Mouse (Mus musculus) macrophage (primary cell): Measurements from ENCODE around the gene Gm3033. TPM values are rescaled to one million over a fixed set of nuclear protein-coding genes. Genes with fewer than 3 reads are reported as not detected.
"Not testable (repeated sequence)": the region's sequence is repeated elsewhere in the genome, so short reads cannot be mapped to it uniquely, and the experiment has no call there.

ENCODE experiments used
- H3K27ac ChIP-seq: fragments of 350-480 bp; formaldehyde crosslinking; 2 replicates; pipeline ENCODE4 v1.9.0; 2021
- H3K36me3 ChIP-seq: fragments of 350-480 bp; formaldehyde crosslinking; 2 replicates; pipeline ENCODE4 v1.9.0; 2021; ENCODE audit errors: inconsistent target
- H3K4me3 ChIP-seq: fragments of 350-480 bp; formaldehyde crosslinking; 2 replicates; pipeline ENCODE4 v1.9.0; 2021; ENCODE audit errors: inconsistent target
- H3K79me2 ChIP-seq: fragments of 350-480 bp; formaldehyde crosslinking; 2 replicates; pipeline ENCODE4 v1.9.0; 2021; ENCODE audit errors: inconsistent target
- WGBS: methylation state at CpG from one replicate; pipeline ENCODE4 v1.1.7; 2026; ENCODE audit warnings: inconsistent platforms; ENCODE audit not compliant: missing documents; 5-methylcytosine and 5-hydroxymethylcytosine counted together
- polyA plus RNA-seq: library from polyadenylated mRNA; stranded (reverse); fragments of 250-400 nt; gene quantifications from 3 replicates; pipeline ENCODE4 v1.2.4, GENCODE M21; 2018; ENCODE audit warnings: inconsistent platforms
- total RNA-seq, 78 experiments: library from RNA; depleted of rRNA; stranded (reverse); fragments of 250-400 nt; gene quantifications; 1 replicate in 9 of 78; 2 replicates in 24 of 78; 3 replicates in 43 of 78; 4 replicates in 2 of 78; pipeline ENCODE4 v1.2.4; 2018; ENCODE audit warnings: inconsistent platforms in 56 of 78

Gene Gm3033
- total RNA-seq (2018; cell fraction: chromatin; rRNA removed) = not detected
- total RNA-seq (2018; cell fraction: cytosol; rRNA removed) = not detected
- total RNA-seq (2018; cell fraction: nucleus; rRNA removed) = not detected
- polyA plus RNA-seq = not detected in 3 replicates

- H3K36me3 ChIP-seq, H3K79me2 ChIP-seq, H3K4me3 ChIP-seq, H3K27ac ChIP-seq: not testable (repeated sequence)
- WGBS = no CpG with 5 or more reads among the region's 2 CpGs
Observed at GRCm38 (mm10) chr14:3845945-3846344, at the start of gene Gm3033. TSS of gene Gm3033 (plus strand) at chr14:3846245.

- H3K4me3 ChIP-seq, H3K27ac ChIP-seq, H3K79me2 ChIP-seq, H3K36me3 ChIP-seq: not testable (repeated sequence)
- no CpG with 5 or more reads among the region's 31 CpGs for WGBS
Observed at GRCm38 (mm10) chr14:3809774-3810173, 36.3 kb upstream of the Gm3033 start, which contains the start of gene Gm3002. TSS of gene Gm3002 (plus strand) at chr14:3810074.

DNA sequence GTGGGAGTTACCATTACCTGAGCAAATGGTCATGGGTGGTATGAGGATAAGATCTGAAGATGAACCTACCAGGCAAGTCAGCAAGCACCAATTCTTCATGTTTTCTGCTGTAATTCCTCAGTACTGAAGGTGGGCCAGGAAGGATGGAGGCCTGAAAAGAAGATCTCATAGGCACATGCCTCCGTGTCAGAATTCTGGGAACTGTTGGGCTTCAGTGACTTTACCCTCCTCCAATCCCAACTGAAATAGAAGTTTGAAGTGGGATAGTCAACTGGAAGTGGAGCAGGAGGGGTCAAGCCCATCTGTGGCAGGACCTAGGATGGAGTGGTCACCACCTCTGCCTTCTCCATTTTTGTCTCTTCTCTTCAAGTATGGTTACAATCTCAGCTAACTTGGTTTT lies 37.8 kb downstream of the Gm3033 start, which contains the start of gene Gm2916:
TSS of gene Gm2916 (plus strand) at position 301 of the 400 bp plus-strand sequence.
- not testable (repeated sequence) for H3K4me3 ChIP-seq, H3K36me3 ChIP-seq, H3K79me2 ChIP-seq, H3K27ac ChIP-seq
- WGBS = no CpG with 5 or more reads among the region's 1 CpGs

Other genes starting within 250 kb of the Gm3033 start
- gene Gm3012, start 211.7 kb upstream of the Gm3033 start, polyA plus RNA-seq = not detected in 3 replicates
- gene Gm3020, start 194.2 kb upstream of the Gm3033 start, polyA plus RNA-seq = not detected in 3 replicates
- not detected in 3 replicates for gene Gm3043, start 157.5 kb upstream of the Gm3033 start, polyA plus RNA-seq
- not detected in 3 replicates for gene Gm3002, start 36.2 kb upstream of the Gm3033 start, polyA plus RNA-seq
- gene Gm2916, start 37.9 kb downstream of the Gm3033 start, polyA plus RNA-seq = not detected in 3 replicates
- not detected in 3 replicates for gene Gm3029, start 85.5 kb downstream of the Gm3033 start, polyA plus RNA-seq
- not detected in 3 replicates for gene Gm3095, start 117.3 kb downstream of the Gm3033 start, polyA plus RNA-seq
- gene Gm3099, start 152.1 kb downstream of the Gm3033 start, polyA plus RNA-seq = not detected in 3 replicates
- gene Gm5796, start 177.7 kb downstream of the Gm3033 start, polyA plus RNA-seq = not detected in 3 replicates
- gene Gm3115, start 237.9 kb downstream of the Gm3033 start, polyA plus RNA-seq = not detected in 3 replicates